Mouse (Mus musculus) erythroblast, embryonic 14.5 days (primary cell): ENCODE measurements around the gene Akap6. TPM values are rescaled to one million over a fixed set of nuclear protein-coding genes. Genes with fewer than 3 reads are reported as not detected.

Source experiments
- H3K27me3 ChIP-seq: 2 replicates; pipeline ENCODE4 v1.6.1; 2012; ENCODE audit warnings: inconsistent platforms; ENCODE audit not compliant: control insufficient read depth
- H3K36me3 ChIP-seq: 2 replicates; pipeline ENCODE4 v1.6.1; 2012; ENCODE audit warnings: mild to moderate bottlenecking, inconsistent platforms; ENCODE audit not compliant: control insufficient read depth
- H3K4me1 ChIP-seq: 2 replicates; pipeline ENCODE4 v1.6.1; 2012; ENCODE audit warnings: inconsistent platforms; ENCODE audit not compliant: control insufficient read depth
- H3K4me3 ChIP-seq: replicated peaks from 2 replicates; pipeline ENCODE3; 2012; ENCODE audit warnings: moderate library complexity, mild to moderate bottlenecking, inconsistent platforms
- H3K9me3 ChIP-seq: 2 replicates; pipeline ENCODE4 v1.6.1; 2012; ENCODE audit warnings: low read length, inconsistent platforms, mixed read lengths; ENCODE audit not compliant: control insufficient read depth
- GATA1 ChIP-seq: IDR thresholded peaks from 2 replicates; pipeline ENCODE4 v1.6.1; 2012; ENCODE audit warnings: low read length, inconsistent platforms, mixed read lengths
- TAL1 ChIP-seq: IDR thresholded peaks from 3 replicates; pipeline ENCODE4 v1.6.1; 2012; ENCODE audit warnings: low read length, inconsistent platforms, mixed read lengths
- polyA plus RNA-seq: library from polyadenylated mRNA; stranded (reverse); fragments of >175 nt; gene quantifications from 2 replicates; pipeline ENCODE4 v1.2.3, GENCODE M21; 2012

Gene Akap6
- polyA plus RNA-seq, 1 experiment: not detected

GRCm38 (mm10) chr12:52908448-52909066, 209.4 kb downstream of the Akap6 start:
- TF ChIP-seq TAL1 (no peak), GATA1 (no peak)
- Histone ChIP-seq H3K9me3 (no peaks in the 10 kb centered on the region), H3K4me3 (no peak overlapping the region), H3K4me1 (no peaks in the 10 kb centered on the region), H3K36me3 (no peaks in the 10 kb centered on the region), H3K27me3 (no peaks in the 10 kb centered on the region)

GRCm38 (mm10) chr12:52910345-52910744, 211.2 kb downstream of the Akap6 start:
- H3K27me3 ChIP-seq: no peaks in the 10 kb centered on the region
- TF ChIP-seq TAL1 (no peak), GATA1 (no peak)
- H3K4me3 ChIP-seq: no peak overlapping the region
- H3K36me3 ChIP-seq: no peaks in the 10 kb centered on the region
- H3K9me3 ChIP-seq: no peaks in the 10 kb centered on the region
- H3K4me1 ChIP-seq: no peaks in the 10 kb centered on the region

- TF ChIP-seq TAL1 (no peak), GATA1 (no peak)
- no peak overlapping the region for H3K4me3 ChIP-seq
- no peaks in the 10 kb centered on the region for H3K27me3 ChIP-seq
- H3K4me1 ChIP-seq: no peaks in the 10 kb centered on the region
- no peaks in the 10 kb centered on the region for H3K36me3 ChIP-seq
- no peaks in the 10 kb centered on the region for H3K9me3 ChIP-seq
Observed at GRCm38 (mm10) chr12:52910819-52911218, 211.6 kb downstream of the Akap6 start.

- H3K9me3 ChIP-seq: no peaks in the 10 kb centered on the region
- no peaks in the 10 kb centered on the region for H3K4me1 ChIP-seq
- TF ChIP-seq TAL1: no peak
- no peak for TF ChIP-seq GATA1
- H3K36me3 ChIP-seq: no peaks in the 10 kb centered on the region
- H3K27me3 ChIP-seq: no peaks in the 10 kb centered on the region
- no peak overlapping the region for H3K4me3 ChIP-seq
Observed at GRCm38 (mm10) chr12:52918939-52919338, 219.8 kb downstream of the Akap6 start.

- no peak for TF ChIP-seq GATA1
- no peak for TF ChIP-seq TAL1
- H3K4me1 ChIP-seq: no peaks in the 10 kb centered on the region
- H3K4me3 ChIP-seq: no peak overlapping the region
- no peaks in the 10 kb centered on the region for H3K36me3 ChIP-seq
- H3K27me3 ChIP-seq: no peaks in the 10 kb centered on the region
- no peaks in the 10 kb centered on the region for H3K9me3 ChIP-seq
Observed at GRCm38 (mm10) chr12:52922510-52922909, 223.3 kb downstream of the Akap6 start.

- TF ChIP-seq GATA1: no peak
- no peak for TF ChIP-seq TAL1
- no peak overlapping the region for H3K4me3 ChIP-seq
- H3K27me3 ChIP-seq: no peaks in the 10 kb centered on the region
- H3K9me3 ChIP-seq: no peaks in the 10 kb centered on the region
- no peaks in the 10 kb centered on the region for H3K4me1 ChIP-seq
- no peaks in the 10 kb centered on the region for H3K36me3 ChIP-seq
Observed at GRCm38 (mm10) chr12:52925448-52925847, 226.3 kb downstream of the Akap6 start.

- no peak overlapping the region for H3K4me3 ChIP-seq
- H3K36me3 ChIP-seq: no peaks in the 10 kb centered on the region
- no peak for TF ChIP-seq TAL1
- TF ChIP-seq GATA1: no peak
- H3K27me3 ChIP-seq: no peaks in the 10 kb centered on the region
- H3K9me3 ChIP-seq: 0 out of 2 replicates have a peak, but pooled peaks cover 4% of the 10 kb centered on the region
- no peaks in the 10 kb centered on the region for H3K4me1 ChIP-seq
Observed at GRCm38 (mm10) chr12:52933832-52934231, 234.6 kb downstream of the Akap6 start.

GRCm38 (mm10) chr12:52934989-52935388, 235.8 kb downstream of the Akap6 start:
- no peaks in the 10 kb centered on the region for H3K36me3 ChIP-seq
- TF ChIP-seq GATA1 (no peak), TAL1 (no peak)
- H3K4me1 ChIP-seq: no peaks in the 10 kb centered on the region
- H3K4me3 ChIP-seq: no peak overlapping the region
- 0 out of 2 replicates have a peak, but pooled peaks cover 4% of the 10 kb centered on the region for H3K9me3 ChIP-seq
- H3K27me3 ChIP-seq: no peaks in the 10 kb centered on the region

- Histone ChIP-seq H3K9me3 (0 out of 2 replicates have a peak, but pooled peaks cover 4% of the 10 kb centered on the region), H3K4me1 (no peaks in the 10 kb centered on the region), H3K36me3 (no peaks in the 10 kb centered on the region), H3K27me3 (no peaks in the 10 kb centered on the region), H3K4me3 (no peak overlapping the region)
- TF ChIP-seq GATA1 (no peak), TAL1 (no peak)
Observed at GRCm38 (mm10) chr12:52938786-52939185, 239.6 kb downstream of the Akap6 start.
